Mouse (Mus musculus) stomach, embryonic 14.5 days (tissue): Measurements from ENCODE around the gene Sema4d. TPM values are rescaled to one million over a fixed set of nuclear protein-coding genes. Genes with fewer than 3 reads are reported as not detected.
A peak's percentile ranks its signal among the peaks of the same experiment; 100 is the strongest.

Source experiments
- ATAC-seq: fragments of 200-750 bp; cut with Nextera tagmentation; 2 replicates; pipeline ENCODE4 v1.8.0; 2017; ENCODE audit warnings: low read depth, moderate TSS enrichment; ENCODE audit not compliant: insufficient number of reproducible peaks, insufficient read depth, low FRiP score
- H3K27ac ChIP-seq: fragments of 300-500 bp; sonication (generic); 2 replicates; pipeline ENCODE4 v1.5.1; 2014; ENCODE audit warnings: mild to moderate bottlenecking, low read length, moderate library complexity, mixed read lengths
- H3K27me3 ChIP-seq: fragments of 300-500 bp; sonication (generic); 2 replicates; pipeline ENCODE4 v1.6.1; 2014; ENCODE audit warnings: low read length, control low read depth, mixed read lengths; ENCODE audit not compliant: control insufficient read depth, insufficient read depth
- H3K36me3 ChIP-seq: fragments of 300-500 bp; sonication (generic); 2 replicates; pipeline ENCODE4 v1.6.1; 2014; ENCODE audit warnings: mild to moderate bottlenecking, control low read depth, low read length, moderate library complexity, mixed read lengths; ENCODE audit not compliant: control insufficient read depth, insufficient read depth
- H3K4me1 ChIP-seq: fragments of 300-500 bp; sonication (generic); 2 replicates; pipeline ENCODE4 v1.6.1; 2014; ENCODE audit warnings: low read length, control low read depth, mixed read lengths; ENCODE audit not compliant: control insufficient read depth, insufficient read depth
- H3K4me2 ChIP-seq: fragments of 300-500 bp; sonication (generic); replicated peaks from 2 replicates; pipeline ENCODE4 v1.6.1; 2014; ENCODE audit warnings: low read depth, low read length, control low read depth
- H3K4me3 ChIP-seq: fragments of 300-500 bp; sonication (generic); 2 replicates; pipeline ENCODE4 v1.5.1; 2014; ENCODE audit warnings: low read depth, low read length, control low read depth
- H3K9ac ChIP-seq: fragments of 300-500 bp; sonication (generic); replicated peaks from 2 replicates; pipeline ENCODE4 v1.6.1; 2014; ENCODE audit warnings: low read depth, mild to moderate bottlenecking, control low read depth, low read length, moderate library complexity, mixed read lengths
- H3K9me3 ChIP-seq: fragments of 300-500 bp; sonication (generic); 2 replicates; pipeline ENCODE4 v1.6.1; 2016; ENCODE audit warnings: low read depth, low read length, control low read depth; ENCODE audit not compliant: control insufficient read depth
- WGBS: fragments of 180-500 bp; shearing (Covaris S2); extraction: QIAGEN DNeasy Blood & Tissue Kit; methylation state at CpG from one replicate; pipeline ENCODE4 v1.1.7; 2014; 5-methylcytosine and 5-hydroxymethylcytosine counted together
- polyA plus RNA-seq: library from polyadenylated mRNA; unstranded; fragments of >200 nt; fragmentation: Nextera tagmentation; extraction: Ambion mirVana; gene quantifications from 2 replicates; pipeline ENCODE4 v1.2.1, GENCODE M21; 2014

The Sema4d gene
- polyA plus RNA-seq, 1 experiment from 2014 or later = 9.0 TPM

DNA sequence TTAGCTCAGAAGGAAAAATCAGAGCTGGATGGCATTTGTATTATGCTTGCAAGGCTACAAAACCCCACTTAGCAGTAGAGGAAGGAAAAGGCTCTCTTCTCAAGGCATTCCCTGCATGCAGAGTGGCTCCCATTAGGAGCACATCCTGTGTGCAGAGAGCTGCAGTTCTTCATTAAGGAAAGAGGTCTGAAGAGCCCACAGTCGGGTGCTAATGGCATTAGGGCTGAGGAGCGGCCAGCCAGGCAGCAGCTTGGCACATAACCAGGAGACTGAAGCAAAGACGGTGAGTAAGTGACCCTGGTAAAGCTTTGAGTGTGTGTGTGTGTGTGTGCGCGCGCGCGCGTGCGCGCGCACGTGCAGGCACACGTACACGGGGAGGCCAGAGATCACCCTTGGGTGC lies 12.7 kb upstream of the Sema4d start:
- H3K4me1 ChIP-seq = no peaks in the 10 kb centered on the region
- no peak for ATAC-seq
- H3K9me3 ChIP-seq = no peaks in the 10 kb centered on the region
- H3K27me3 ChIP-seq = no peaks in the 10 kb centered on the region
- H3K4me2 ChIP-seq = no peak overlapping the region
- H3K9ac ChIP-seq = no peak overlapping the region
- no peak overlapping the region for H3K27ac ChIP-seq
- no peak overlapping the region for H3K4me3 ChIP-seq
- no peaks in the 10 kb centered on the region for H3K36me3 ChIP-seq
- 77% methylated on average over 15 of the region's 15 CpGs for WGBS

GRCm38 (mm10) chr13:51805634-51806033 lies 12.1 kb upstream of the Sema4d start:
- no peaks in the 10 kb centered on the region for H3K9me3 ChIP-seq
- no peaks in the 10 kb centered on the region for H3K27me3 ChIP-seq
- no peak overlapping the region for H3K27ac ChIP-seq
- H3K4me3 ChIP-seq = no peak overlapping the region
- no peak overlapping the region for H3K9ac ChIP-seq
- ATAC-seq = no peak
- no peaks in the 10 kb centered on the region for H3K4me1 ChIP-seq
- no peak overlapping the region for H3K4me2 ChIP-seq
- WGBS = 64% methylated on average over 4 of the region's 4 CpGs
- H3K36me3 ChIP-seq = no peaks in the 10 kb centered on the region

GRCm38 (mm10) chr13:51800921-51801320 lies 7.4 kb upstream of the Sema4d start:
- no peak overlapping the region for H3K27ac ChIP-seq
- no peaks in the 10 kb centered on the region for H3K27me3 ChIP-seq
- no peak overlapping the region for H3K4me2 ChIP-seq
- no peak overlapping the region for H3K4me3 ChIP-seq
- ATAC-seq = no peak
- H3K4me1 ChIP-seq = no peaks in the 10 kb centered on the region
- no peaks in the 10 kb centered on the region for H3K36me3 ChIP-seq
- no peak overlapping the region for H3K9ac ChIP-seq
- 58% methylated on average over 9 of the region's 9 CpGs for WGBS
- H3K9me3 ChIP-seq = no peaks in the 10 kb centered on the region

DNA sequence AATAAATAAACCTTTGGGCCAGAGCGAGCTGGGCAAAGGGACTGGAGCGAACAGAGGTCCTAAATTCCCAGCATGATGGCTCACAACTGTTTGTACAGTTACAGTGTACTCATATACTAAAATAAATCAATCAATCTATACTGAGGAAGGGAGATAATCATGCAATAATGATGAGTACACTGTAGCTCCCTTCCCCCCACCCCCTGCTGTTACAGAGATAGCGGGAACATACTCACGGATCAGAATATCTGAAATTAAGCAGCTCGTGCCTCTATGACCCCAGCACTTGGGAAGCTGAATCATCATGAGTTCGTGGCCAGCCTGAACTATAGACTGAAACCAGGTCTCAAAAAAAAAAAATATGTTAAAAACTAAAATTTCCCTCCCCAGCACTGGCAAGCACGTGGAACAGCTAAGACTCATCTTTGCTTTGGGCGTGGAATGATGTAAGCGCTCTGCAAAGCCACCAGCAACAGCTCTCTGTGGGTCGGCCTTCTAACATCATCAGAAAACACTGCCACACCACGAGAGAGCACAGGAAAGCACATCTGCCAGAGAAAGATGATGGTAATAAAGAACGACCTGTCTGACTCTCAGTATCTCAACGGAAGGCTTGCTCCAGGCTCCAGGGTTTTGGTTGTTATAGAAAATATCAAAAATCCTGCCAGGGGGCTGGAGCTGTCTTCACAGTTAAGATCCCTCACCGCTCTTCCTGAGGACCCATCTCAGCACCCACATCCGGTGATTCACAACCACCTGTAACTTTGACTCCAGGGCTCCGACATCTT lies 6.4 kb upstream of the Sema4d start:
- Histone ChIP-seq H3K9me3 (no peaks in the 10 kb centered on the region), H3K27ac (no peak overlapping the region), H3K4me1 (no peaks in the 10 kb centered on the region), H3K4me3 (no peak overlapping the region), H3K9ac (no peak overlapping the region), H3K27me3 (no peaks in the 10 kb centered on the region), H3K36me3 (no peaks in the 10 kb centered on the region), H3K4me2 (no peak overlapping the region)
- 79% methylated on average over 16 of the region's 16 CpGs for WGBS
- ATAC-seq = no peak

DNA sequence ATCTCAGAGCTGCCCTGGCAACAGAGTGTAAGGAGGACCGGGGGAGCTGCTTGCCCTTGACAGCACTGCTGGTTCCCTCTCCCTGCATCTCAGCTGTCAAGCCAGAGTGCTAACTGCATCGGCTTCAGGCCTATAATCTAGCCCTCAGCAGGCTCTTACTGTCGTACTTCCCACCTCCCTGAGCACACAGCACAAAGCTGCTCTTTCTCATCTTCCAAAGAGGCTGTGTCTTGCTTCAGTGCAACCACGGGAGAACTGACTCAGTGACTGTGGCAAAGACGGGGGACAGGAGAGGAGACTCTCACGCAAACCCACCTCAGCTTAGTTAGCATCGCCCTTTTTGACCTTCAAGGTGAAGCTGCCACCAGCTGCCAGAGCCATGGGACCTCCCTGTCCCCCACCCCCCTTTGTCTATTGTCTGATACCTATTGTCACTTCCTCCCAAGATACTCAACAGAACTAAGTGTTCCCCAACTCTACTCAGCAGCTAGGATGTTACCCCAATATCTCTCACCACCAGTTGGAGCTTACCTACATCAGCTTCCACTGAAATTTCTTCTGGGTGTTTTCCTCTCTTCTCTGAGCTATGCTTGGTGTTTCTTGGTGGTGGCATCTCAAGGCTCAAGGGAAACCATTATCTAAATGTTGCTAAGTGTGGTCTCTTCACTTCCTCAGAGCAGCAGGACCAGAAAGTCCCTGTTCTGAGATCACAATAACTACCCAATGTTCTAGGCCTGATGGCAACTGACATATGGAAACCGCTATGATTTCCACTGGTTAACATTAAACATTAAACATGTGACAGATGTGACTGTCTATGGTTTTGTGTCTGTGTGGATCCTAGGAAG lies 4.6 kb upstream of the Sema4d start:
- H3K27me3 ChIP-seq = no peaks in the 10 kb centered on the region
- no peaks in the 10 kb centered on the region for H3K9me3 ChIP-seq
- H3K4me2 ChIP-seq = no peak overlapping the region
- H3K27ac ChIP-seq = no peak overlapping the region
- H3K36me3 ChIP-seq = no peaks in the 10 kb centered on the region
- no peaks in the 10 kb centered on the region for H3K4me1 ChIP-seq
- no peak for ATAC-seq
- WGBS = 56% methylated on average over 8 of the region's 8 CpGs
- H3K9ac ChIP-seq = no peak overlapping the region
- no peak overlapping the region for H3K4me3 ChIP-seq

DNA sequence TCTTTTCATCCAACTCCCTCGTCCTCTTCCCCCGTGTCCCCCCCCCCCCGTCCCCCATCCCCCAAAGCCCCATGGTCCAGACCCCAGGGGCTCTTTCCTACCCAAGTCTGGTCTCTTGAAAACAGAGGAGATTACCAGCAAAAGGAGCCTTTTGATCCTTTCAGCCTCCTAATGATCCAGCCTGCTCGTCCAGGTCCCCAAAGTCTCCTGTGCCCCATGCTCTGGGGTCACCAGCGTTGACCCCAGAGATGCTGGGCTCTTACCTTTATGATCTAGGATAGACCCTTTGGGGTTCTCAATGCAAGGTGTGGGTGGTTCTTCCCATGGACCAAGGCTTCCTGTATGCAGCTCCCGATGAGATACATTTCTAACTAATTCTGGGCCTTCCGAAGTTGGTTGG lies 401 bp upstream of the Sema4d start:
- WGBS = 53% methylated on average over 5 of the region's 7 CpGs

GRCm38 (mm10) chr13:51792729-51793424 lies 670 bp downstream of the Sema4d start:
- Histone ChIP-seq H3K27me3 (peaks cover 5% of the 10 kb centered on the region; the same call in 1 of the 2 replicates), H3K9me3 (no peaks in the 10 kb centered on the region), H3K9ac (peak overlapping the region; percentile 54), H3K27ac (no peak overlapping the region), H3K4me1 (0 out of 2 replicates have a peak, but pooled peaks cover 3% of the 10 kb centered on the region), H3K36me3 (no peaks in the 10 kb centered on the region), H3K4me3 (peak overlapping the region; percentile 77), H3K4me2 (peak overlapping the region; percentile 92)
- ATAC-seq = peak; percentile 59
- 2% methylated on average over 43 of the region's 43 CpGs for WGBS

More for the DNA sequence above, 401 bp upstream of the Sema4d start:
- H3K4me1 ChIP-seq = 0 out of 2 replicates have a peak, but pooled peaks cover 3% of the 10 kb centered on the region
- H3K36me3 ChIP-seq = no peaks in the 10 kb centered on the region
- H3K9ac ChIP-seq = no peak overlapping the region
- H3K4me2 ChIP-seq = peak overlapping the region; percentile 92; the same call in 1 of the 2 replicates
- no peak overlapping the region for H3K27ac ChIP-seq
- peaks cover 5% of the 10 kb centered on the region; the same call in 1 of the 2 replicates for H3K27me3 ChIP-seq
- no peaks in the 10 kb centered on the region for H3K9me3 ChIP-seq
- ATAC-seq = peak; percentile 25; the same call in 1 of the 2 replicates
- peak overlapping the region; percentile 77; the same call in 1 of the 2 replicates for H3K4me3 ChIP-seq

DNA sequence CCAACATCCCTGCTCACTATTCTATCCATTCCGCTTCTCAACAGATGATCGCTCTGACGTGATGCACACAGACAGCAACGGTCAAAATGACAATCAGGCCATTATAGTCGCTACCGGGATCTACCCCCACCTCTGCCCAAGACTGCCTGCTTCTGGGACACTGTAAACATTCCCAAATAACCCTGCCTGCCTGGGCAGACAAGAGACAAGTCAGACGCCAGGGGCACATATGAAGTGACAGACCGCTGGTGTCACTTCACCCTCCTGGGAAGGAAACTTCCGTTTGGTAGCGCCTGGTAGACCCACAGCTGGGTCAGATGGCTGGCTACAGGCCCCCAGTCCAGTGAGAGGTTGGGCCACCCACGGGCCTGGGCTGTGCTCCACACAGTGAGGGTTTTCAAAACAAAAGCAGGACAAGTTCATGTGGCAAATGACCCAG lies 1.4 kb downstream of the Sema4d start:
- Histone ChIP-seq H3K9ac (peak overlapping the region; percentile 54; the same call in 1 of the 2 replicates), H3K9me3 (no peaks in the 10 kb centered on the region), H3K27me3 (peaks cover 5% of the 10 kb centered on the region; the same call in 1 of the 2 replicates), H3K4me3 (peak overlapping the region; percentile 77), H3K4me1 (0 out of 2 replicates have a peak, but pooled peaks cover 3% of the 10 kb centered on the region), H3K36me3 (no peaks in the 10 kb centered on the region), H3K27ac (no peak overlapping the region), H3K4me2 (peak overlapping the region; percentile 92)
- 39% methylated on average over 11 of the region's 11 CpGs for WGBS
- ATAC-seq = no peak
